Mouse (Mus musculus) spleen, embryonic (tissue): Measurements from ENCODE around the gene Urgcp.

Experiments used
- CTCF ChIA-PET: fragments of 350-600 bp; sonication (Branson Sonifier 250); formaldehyde crosslinking; loops from one replicate; lab custom pipeline; 2022; lab: Charles Lee

Urgcp gene

GRCm38 (mm10) chr11:5787671-5788055 lies 25.5 kb upstream of the Urgcp start:
- CTCF ChIA-PET: interaction anchor here (0.6 to 1.2 kb wide), 2 partner anchors 14 to 48 kb away, joined by 3 to 13 read pairs; no protein-coding TSS in a partner anchor

- CTCF ChIA-PET: no interaction called here
Observed at GRCm38 (mm10) chr11:5785732-5786131, 23.6 kb upstream of the Urgcp start.

DNA sequence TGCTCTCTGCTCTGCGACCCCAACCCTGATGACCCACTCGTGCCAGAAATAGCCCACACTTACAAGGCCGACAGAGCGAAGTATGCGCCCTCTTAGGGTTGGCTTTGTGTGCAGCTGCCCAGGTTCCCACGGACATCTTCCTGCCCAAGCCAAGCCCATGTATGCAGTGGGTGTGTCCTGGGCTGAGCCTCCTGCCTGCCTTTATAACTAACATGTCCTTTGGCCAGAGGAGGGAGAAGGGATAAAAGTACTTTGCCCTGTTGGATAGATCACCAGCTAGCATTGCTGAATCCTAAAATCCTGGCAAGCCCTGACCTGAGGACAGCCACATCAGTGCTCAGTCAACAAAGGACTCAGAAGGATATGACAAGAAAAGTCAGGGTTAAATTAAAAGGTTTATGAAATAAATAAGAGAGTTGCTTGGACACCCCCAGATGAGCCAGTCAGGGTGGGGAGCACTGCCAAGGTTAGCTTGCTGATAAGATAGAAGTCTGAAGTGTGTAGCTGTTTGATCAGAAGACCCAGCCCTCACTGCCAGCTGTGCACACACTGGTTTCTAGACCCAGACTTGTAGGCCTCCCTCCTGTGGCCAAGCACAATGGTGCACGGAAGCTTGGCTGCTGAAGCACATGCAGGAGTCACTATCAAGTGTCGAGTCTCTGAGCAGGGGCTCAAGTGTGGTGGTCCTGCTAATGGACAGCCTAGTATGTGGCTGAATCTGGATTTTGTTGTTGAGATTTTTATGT lies 20.2 kb upstream of the Urgcp start:
- CTCF ChIA-PET: no interaction called here

GRCm38 (mm10) chr11:5780035-5780499 lies 17.9 kb upstream of the Urgcp start:
- CTCF ChIA-PET: no interaction called here

DNA sequence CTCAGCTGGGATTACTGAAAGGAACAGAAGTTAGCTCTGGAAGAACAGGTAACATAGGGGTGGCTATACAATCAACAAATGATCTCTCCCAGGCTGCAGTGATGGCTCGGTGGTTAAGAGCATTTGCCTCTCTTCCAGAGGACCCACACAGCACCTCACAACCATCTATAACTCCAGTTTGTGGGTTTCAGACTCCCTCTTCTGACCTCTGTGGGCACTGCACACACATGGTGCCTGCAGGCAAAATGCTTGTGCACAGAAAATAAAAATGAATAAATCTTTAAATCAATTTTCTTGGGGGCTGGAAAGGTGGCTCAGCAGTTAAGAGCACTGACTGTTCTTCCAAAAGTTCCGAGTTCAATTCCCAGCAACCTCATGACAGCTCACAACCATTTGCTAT lies 16.3 kb upstream of the Urgcp start:
- CTCF ChIA-PET: no interaction called here

- CTCF ChIA-PET: no interaction called here
Observed at GRCm38 (mm10) chr11:5766019-5766418, 3.8 kb upstream of the Urgcp start.

DNA sequence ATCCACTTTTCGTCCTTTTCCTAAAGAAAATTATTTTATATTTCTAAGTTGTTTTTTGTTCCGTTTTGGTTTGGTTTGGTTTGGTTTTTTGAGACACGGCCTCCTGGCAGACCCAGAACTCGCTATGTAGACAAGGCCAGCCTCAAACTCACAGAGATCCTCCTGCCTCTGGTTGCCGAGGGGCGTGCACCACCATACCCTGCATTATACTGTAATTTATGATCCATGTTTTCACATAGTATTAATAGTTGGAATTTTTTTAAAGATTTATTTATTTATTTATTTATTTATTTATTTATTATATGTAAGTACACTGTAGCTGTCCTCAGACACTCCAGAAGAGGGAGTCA lies 432 bp upstream of the Urgcp start:
- CTCF ChIA-PET: interaction anchor here (0.7 to 0.8 kb wide), 2 partner anchors 21 to 915 kb away, joined by 3 read pairs; no protein-coding TSS in a partner anchor

- CTCF ChIA-PET: no interaction called here
Observed at GRCm38 (mm10) chr11:5753755-5754154, 8.4 kb downstream of the Urgcp start.

DNA sequence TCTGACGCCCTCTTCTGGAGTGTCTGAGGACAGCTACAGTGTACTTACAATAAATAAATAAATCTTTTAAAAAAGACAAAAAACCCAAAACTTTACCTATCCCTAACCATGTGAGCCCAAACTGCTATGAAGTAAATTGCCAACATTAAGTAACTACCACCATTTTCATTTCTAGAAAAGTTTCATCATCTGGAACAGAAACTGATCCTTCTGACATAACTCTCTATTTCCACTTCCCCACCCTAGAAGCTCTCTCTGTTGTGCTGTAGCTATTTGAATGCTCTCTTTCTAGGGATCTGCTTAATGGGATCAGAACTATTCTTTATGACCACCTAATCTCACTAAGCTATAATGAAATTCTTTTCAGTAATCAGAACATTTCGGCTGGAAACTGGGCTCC lies 17.2 kb downstream of the Urgcp start:
- CTCF ChIA-PET: no interaction called here

GRCm38 (mm10) chr11:5742106-5742505 lies 20.1 kb downstream of the Urgcp start:
- CTCF ChIA-PET: no interaction called here

DNA sequence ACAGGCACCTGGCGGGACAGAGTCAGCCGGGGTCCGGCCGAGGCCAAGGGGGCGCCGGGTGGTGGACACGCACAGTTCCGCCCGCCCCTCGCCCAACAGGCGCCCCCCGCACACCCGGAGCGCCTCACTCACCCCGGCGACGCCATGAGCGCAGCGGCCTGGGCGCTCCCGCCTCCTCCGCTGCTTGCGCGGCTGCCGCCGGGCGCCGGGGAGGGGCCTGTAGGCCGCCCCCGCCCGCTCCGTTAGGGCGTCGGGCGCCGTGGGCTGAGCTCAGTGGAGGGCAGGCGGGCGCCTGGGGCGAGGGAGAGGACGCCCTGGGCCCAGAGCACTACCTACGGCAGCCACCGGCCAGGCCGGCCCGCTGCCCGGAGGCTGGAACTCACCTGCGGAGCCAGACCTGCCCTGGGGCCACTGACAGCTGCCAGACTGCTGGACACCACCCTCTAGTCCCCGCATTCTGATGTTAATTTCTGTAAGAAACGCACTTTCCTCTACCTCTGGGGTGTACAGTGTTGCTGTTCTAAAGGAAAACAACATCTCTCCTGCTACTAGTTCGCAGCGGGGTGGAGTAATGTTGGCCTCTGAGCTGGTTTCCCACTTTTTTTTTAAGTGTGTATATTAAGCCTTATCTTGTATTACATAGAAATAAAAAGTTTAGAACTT lies 21.1 kb downstream of the Urgcp start:
- CTCF ChIA-PET: interaction anchor here (0.6 to 0.9 kb wide), 2 partner anchors 21 to 1153 kb away, joined by 3 to 5 read pairs; partner anchors contain the start of gene Urgcp

GRCm38 (mm10) chr11:5740599-5740964 lies 21.6 kb downstream of the Urgcp start:
- CTCF ChIA-PET: no interaction called here

DNA sequence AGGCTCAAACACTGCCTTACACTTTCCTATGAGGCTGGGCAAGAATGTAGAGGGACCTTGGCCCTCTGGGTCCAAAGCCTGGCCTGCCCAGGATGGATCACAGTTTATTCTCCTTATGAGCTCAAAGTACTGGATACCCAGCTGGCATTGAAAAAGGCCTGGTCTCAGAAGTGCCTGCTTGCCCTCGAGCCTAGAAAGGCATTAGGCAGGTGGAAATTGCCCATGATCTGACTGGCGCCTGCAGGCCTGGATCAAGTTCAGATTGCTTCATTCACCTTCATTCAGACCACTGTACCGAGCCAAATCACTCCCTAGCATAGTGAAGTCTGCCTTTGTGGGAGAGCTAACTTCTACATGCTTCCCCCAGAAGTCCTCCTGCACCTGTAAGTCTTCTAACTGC lies 22.3 kb downstream of the Urgcp start:
- CTCF ChIA-PET: no interaction called here

DNA sequence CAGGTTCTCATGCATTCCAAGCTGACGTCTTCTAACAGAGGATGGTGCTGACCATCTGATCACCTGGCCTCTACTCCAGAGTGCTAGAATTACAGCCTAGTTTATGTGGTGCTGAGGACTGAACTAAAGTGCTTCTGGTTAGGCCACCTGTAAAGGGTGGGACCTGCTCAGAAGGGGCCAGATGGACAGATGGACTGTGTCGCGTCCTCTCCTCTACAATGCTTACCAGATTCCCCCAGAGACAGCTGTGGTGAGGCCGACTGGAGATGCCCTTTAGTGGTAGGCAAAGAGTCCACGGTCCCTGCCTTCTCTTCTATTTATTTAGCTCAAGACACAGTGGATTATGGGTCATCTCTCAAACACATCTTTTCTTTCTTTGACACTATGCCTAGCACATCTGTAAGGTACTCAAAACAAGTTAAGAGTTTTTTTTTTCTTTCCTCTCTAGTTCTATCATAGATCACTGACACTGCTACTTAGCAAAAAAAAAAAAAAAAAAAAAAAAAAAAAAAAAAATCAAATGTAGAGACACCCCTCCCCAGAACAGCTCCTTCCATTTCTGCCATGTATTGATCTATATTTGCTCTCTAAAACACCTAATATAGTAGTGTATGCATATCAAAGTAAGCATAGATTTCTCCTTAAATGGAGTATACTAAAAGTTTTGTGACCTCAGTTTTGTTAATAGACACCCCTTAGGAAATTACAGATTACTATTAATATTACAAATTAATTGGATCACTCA lies 23.1 kb downstream of the Urgcp start:
- CTCF ChIA-PET: no interaction called here

GRCm38 (mm10) chr11:5737137-5737536 lies 25.0 kb downstream of the Urgcp start:
- CTCF ChIA-PET: no interaction called here

DNA sequence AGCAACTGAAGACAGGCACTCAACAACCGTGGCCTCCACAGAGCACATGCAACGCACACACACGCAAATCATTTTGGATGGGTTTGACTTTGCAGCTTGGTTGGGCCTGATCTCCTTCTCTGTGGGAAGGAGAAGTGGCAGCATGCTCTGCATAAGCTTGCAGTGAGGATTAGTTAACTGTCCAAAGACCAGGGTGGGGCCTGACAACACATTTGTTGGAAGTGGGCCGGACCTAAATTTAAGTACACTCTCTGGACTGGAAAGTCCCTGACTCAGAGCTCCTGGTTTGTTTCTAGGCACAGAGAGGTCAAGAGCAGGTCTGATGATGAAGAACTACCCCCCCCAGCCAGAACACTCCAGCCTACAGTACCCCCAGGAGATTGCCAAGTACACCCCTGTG lies 27.9 kb downstream of the Urgcp start:
- CTCF ChIA-PET: no interaction called here

DNA sequence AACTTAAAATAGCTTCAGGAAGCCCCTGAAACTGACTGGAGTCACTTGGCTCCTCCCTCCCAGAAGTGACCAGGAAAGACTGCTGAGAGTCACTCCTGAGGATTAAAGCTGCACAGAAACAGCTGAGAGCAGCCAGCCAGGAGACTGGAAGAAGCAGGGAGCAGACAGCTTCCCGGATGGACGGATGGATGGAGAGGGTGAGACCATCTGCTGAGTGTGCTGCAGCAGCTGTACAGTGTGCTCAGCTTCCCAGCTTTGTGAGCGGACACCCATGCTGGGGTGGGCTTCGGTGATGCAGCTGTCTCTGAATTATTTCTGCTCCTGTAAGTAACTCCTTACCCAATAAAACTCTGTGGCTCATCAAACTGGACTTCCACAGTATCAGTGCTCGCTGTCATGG lies 29.8 kb downstream of the Urgcp start:
- CTCF ChIA-PET: no interaction called here

DNA sequence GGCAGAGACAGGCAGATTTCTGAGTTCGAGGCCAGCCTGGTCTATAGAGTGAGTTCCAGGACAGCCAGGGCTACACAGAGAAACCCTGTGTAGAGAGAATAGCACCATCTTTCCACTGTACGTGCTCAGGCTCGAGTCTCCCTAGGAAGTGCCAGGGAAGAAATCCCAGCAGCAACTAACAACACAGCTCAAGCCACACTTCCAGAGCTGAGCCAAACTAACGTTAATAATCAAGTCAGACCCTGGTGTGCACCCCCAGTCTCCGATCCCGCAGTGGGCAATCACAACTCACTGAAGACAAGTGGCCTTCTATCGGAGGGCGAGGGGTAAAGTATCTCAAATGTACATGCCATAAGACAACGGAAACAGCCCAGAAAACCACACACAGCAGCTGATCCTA lies 32.6 kb downstream of the Urgcp start:
- CTCF ChIA-PET: no interaction called here

GRCm38 (mm10) chr11:5718611-5719354 lies 43.4 kb downstream of the Urgcp start:
- CTCF ChIA-PET: no interaction called here

- CTCF ChIA-PET: no interaction called here
Observed at GRCm38 (mm10) chr11:5716938-5717705, 45.1 kb downstream of the Urgcp start.

DNA sequence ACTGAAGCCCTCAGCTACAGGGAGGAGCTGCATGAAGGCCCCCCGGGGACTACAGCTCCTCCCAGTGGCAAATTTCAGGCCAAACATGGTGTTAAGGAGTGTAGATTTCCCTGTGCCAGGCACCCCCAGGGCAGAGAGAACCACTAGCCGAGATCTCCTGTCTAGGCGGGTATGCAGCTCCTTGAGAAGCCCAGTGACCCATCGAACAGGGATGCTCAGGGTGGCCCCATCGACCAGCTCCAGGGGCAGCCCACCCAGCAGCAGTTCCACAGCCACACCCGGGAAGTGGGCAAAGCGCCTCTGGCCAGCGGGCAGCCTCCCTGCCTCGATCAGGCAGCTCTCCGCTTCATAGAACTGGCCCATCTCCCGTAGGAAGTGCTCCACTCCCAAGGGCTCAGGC lies 45.9 kb downstream of the Urgcp start:
- CTCF ChIA-PET: interaction anchor here (0.5 kb wide), 1 partner anchor 424 kb away, joined by 4 read pairs; no protein-coding TSS in a partner anchor
